Mouse (Mus musculus): Measurements from ENCODE around the gene Ypel1.

- TF ChIP-seq CTCF (IDR thresholded peaks at IDR 0.05; ENCODE audit: borderline replicate concordance, insufficient read depth, low read length) (no peak), POLR2A (IDR thresholded peaks at IDR 0.05; ENCODE audit: low read depth, low read length) (no peak)
Measured at GRCm38 (mm10) chr16:17086241-17086640, 16.7 kb downstream of the Ypel1 start.

Measured in embryonic fibroblast, embryonic 13.5 days (primary cell).